Mouse (Mus musculus) hindbrain, embryonic 13.5 days (tissue): ENCODE measurements around the gene Glt28d2. TPM values are rescaled to one million over a fixed set of nuclear protein-coding genes. Genes with fewer than 3 reads are reported as not detected.
A peak's percentile ranks its signal among the peaks of the same experiment; 100 is the strongest.

ENCODE experiments used
- ATAC-seq: fragments of 200-750 bp; cut with Nextera tagmentation; 2 replicates; pipeline ENCODE4 v1.8.0; 2017; ENCODE audit warnings: moderate TSS enrichment; ENCODE audit not compliant: low FRiP score
- H3K27ac ChIP-seq: fragments of 300-500 bp; sonication (generic); 2 replicates; pipeline ENCODE4 v1.5.1; 2015; ENCODE audit warnings: inconsistent platforms, mild to moderate bottlenecking, moderate library complexity
- H3K27me3 ChIP-seq: fragments of 300-500 bp; sonication (generic); 2 replicates; pipeline ENCODE4 v1.6.1; 2015; ENCODE audit warnings: mild to moderate bottlenecking, inconsistent platforms
- H3K36me3 ChIP-seq: fragments of 300-500 bp; sonication (generic); 2 replicates; pipeline ENCODE4 v1.6.1; 2015; ENCODE audit warnings: mild to moderate bottlenecking, inconsistent platforms
- H3K4me1 ChIP-seq: fragments of 300-500 bp; sonication (generic); replicated peaks from 2 replicates; pipeline ENCODE4 v1.6.1; 2015; ENCODE audit warnings: inconsistent platforms
- H3K4me2 ChIP-seq: fragments of 300-500 bp; sonication (generic); 2 replicates; pipeline ENCODE4 v1.6.1; 2015; ENCODE audit warnings: inconsistent platforms, mild to moderate bottlenecking, moderate library complexity
- H3K4me3 ChIP-seq: fragments of 300-500 bp; sonication (generic); 2 replicates; pipeline ENCODE4 v1.5.1; 2015; ENCODE audit warnings: mild to moderate bottlenecking, inconsistent platforms
- H3K9ac ChIP-seq: fragments of 300-500 bp; sonication (generic); 2 replicates; pipeline ENCODE4 v1.6.1; 2015; ENCODE audit warnings: mild to moderate bottlenecking, inconsistent platforms
- H3K9me3 ChIP-seq: fragments of 300-500 bp; sonication (generic); 2 replicates; pipeline ENCODE4 v1.6.1; 2016; ENCODE audit warnings: inconsistent platforms
- whole genome bisulfite sequencing: fragments of 180-500 bp; shearing (Covaris S2); methylation state at CpG from one replicate; pipeline ENCODE4 v1.1.7; 2015; 5-methylcytosine and 5-hydroxymethylcytosine counted together
- polyA plus RNA-seq: library from polyadenylated mRNA; unstranded; fragments of >200 nt; fragmentation: Nextera tagmentation; extraction: Ambion mirVana; gene quantifications from 2 replicates; pipeline ENCODE4 v1.2.1, GENCODE M21; 2015

Gene Glt28d2
- polyA plus RNA-seq, 1 experiment from 2014 or later: 0.10 TPM

DNA sequence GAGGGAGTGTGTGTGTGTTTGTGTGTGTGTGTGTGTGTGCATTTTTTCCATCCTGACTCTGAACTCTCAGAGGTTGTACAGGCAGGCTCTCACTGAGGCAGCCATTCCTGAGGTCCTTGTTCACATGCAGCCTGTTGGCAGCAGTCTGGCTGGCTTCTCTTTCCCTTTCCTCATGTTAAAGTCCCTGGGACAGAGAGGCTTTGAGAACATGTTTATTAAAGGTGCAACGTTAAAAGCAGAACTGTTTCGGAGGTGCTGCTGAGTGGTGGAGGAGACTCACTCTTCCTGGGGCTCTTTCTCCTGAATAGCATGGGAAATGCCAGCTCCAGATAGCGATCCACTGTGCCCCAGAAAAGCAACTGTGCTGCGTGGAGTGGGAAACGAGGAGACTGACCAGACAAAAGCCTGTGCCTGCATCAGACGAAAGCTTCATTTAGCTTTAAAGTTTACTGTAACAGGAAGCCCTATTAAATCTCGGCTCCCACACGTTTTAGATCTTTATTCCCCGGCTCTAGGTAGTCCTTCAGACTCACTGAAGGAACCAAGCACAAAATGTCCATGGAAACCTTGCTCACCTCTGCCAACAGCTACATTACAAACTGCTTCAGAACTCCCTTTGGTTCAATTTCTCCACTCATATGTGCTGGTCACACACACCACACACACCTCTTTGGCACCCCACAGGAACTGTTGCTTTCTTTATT, 45.0 kb downstream of the Glt28d2 start:
- Histone ChIP-seq H3K4me1 (peaks cover 6% of the 10 kb centered on the region; the same call in 1 of the 2 replicates), H3K27ac (peak overlapping the region; percentile 44; the same call in 1 of the 2 replicates), H3K9ac (no peak overlapping the region), H3K4me2 (no peak overlapping the region), H3K4me3 (no peak overlapping the region), H3K36me3 (no peaks in the 10 kb centered on the region), H3K9me3 (no peaks in the 10 kb centered on the region), H3K27me3 (no peaks in the 10 kb centered on the region)
- 60% methylated on average over 9 of the region's 9 CpGs for WGBS
- no peak for ATAC-seq

- peaks cover 6% of the 10 kb centered on the region; the same call in 1 of the 2 replicates for H3K4me1 ChIP-seq
- H3K36me3 ChIP-seq: no peaks in the 10 kb centered on the region
- H3K9ac ChIP-seq: no peak overlapping the region; the same call in 1 of the 2 replicates
- ATAC-seq: no peak
- H3K27ac ChIP-seq: no peak overlapping the region; the same call in none of the 2 replicates
- H3K9me3 ChIP-seq: no peaks in the 10 kb centered on the region
- no peak overlapping the region for H3K4me2 ChIP-seq
- H3K27me3 ChIP-seq: no peaks in the 10 kb centered on the region
- no peak overlapping the region for H3K4me3 ChIP-seq
- WGBS: 38% methylated on average over 2 of the region's 2 CpGs
These were observed 45.7 kb downstream of the Glt28d2 start for GRCm38 (mm10) chr3:85841454-85842176.

DNA sequence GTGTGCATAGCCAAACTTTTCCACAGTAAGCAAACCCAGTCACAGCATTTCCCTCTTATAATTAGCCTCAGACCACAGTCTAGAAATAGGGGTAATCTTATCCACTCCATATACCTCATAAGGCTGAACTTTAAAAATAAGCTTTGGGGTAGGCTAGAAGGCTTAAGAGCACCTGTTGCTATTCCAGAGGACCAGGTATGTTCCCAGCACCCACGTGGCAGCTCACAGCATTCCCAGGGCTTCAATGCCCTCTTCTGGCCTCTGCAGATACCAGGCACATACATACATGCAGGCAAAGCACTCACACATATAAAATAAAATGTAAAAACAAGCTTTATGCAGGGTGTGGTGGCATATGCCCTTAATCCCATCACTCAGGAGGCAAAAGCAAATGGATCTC, 53.7 kb downstream of the Glt28d2 start:
- H3K27ac ChIP-seq: no peak overlapping the region

GRCm38 (mm10) chr3:85832490-85833155, 54.7 kb downstream of the Glt28d2 start:
- no peak for ATAC-seq
- H3K4me2 ChIP-seq: no peak overlapping the region
- H3K36me3 ChIP-seq: no peaks in the 10 kb centered on the region
- H3K27ac ChIP-seq: no peak overlapping the region
- no peaks in the 10 kb centered on the region for H3K27me3 ChIP-seq
- H3K4me1 ChIP-seq: peaks cover 8% of the 10 kb centered on the region
- no peak overlapping the region for H3K4me3 ChIP-seq
- H3K9ac ChIP-seq: no peak overlapping the region
- no peaks in the 10 kb centered on the region for H3K9me3 ChIP-seq
- WGBS: 40% methylated on average over 10 of the region's 10 CpGs

More for the DNA sequence above, 53.7 kb downstream of the Glt28d2 start:
- Histone ChIP-seq H3K36me3 (no peaks in the 10 kb centered on the region), H3K9me3 (no peaks in the 10 kb centered on the region), H3K4me2 (no peak overlapping the region), H3K4me3 (no peak overlapping the region), H3K27me3 (no peaks in the 10 kb centered on the region), H3K4me1 (peaks cover 8% of the 10 kb centered on the region), H3K9ac (no peak overlapping the region)
- 80% methylated on average over 1 of the region's 1 CpGs for WGBS
- no peak for ATAC-seq

GRCm38 (mm10) chr3:85831785-85832184, 55.5 kb downstream of the Glt28d2 start:
- WGBS: 87% methylated on average over 1 of the region's 1 CpGs
- H3K9ac ChIP-seq: no peak overlapping the region
- no peak overlapping the region for H3K4me3 ChIP-seq
- H3K4me1 ChIP-seq: peaks cover 8% of the 10 kb centered on the region
- H3K4me2 ChIP-seq: no peak overlapping the region
- H3K27ac ChIP-seq: no peak overlapping the region
- H3K27me3 ChIP-seq: no peaks in the 10 kb centered on the region
- H3K36me3 ChIP-seq: no peaks in the 10 kb centered on the region
- no peaks in the 10 kb centered on the region for H3K9me3 ChIP-seq
- no peak for ATAC-seq

- H3K36me3 ChIP-seq: no peaks in the 10 kb centered on the region
- H3K9ac ChIP-seq: no peak overlapping the region
- 68% methylated on average over 4 of the region's 4 CpGs for WGBS
- no peaks in the 10 kb centered on the region for H3K9me3 ChIP-seq
- H3K4me2 ChIP-seq: no peak overlapping the region
- no peak overlapping the region for H3K4me3 ChIP-seq
- H3K27ac ChIP-seq: no peak overlapping the region
- no peak for ATAC-seq
- no peaks in the 10 kb centered on the region for H3K27me3 ChIP-seq
- peaks cover 8% of the 10 kb centered on the region for H3K4me1 ChIP-seq
These were observed 58.3 kb downstream of the Glt28d2 start for GRCm38 (mm10) chr3:85829047-85829446.

GRCm38 (mm10) chr3:85827815-85828214, 59.5 kb downstream of the Glt28d2 start:
- no peak overlapping the region for H3K4me2 ChIP-seq
- H3K4me3 ChIP-seq: no peak overlapping the region
- H3K36me3 ChIP-seq: no peaks in the 10 kb centered on the region
- WGBS: 57% methylated on average over 6 of the region's 6 CpGs
- no peaks in the 10 kb centered on the region for H3K9me3 ChIP-seq
- no peak overlapping the region for H3K27ac ChIP-seq
- H3K4me1 ChIP-seq: peaks cover 7% of the 10 kb centered on the region
- no peaks in the 10 kb centered on the region for H3K27me3 ChIP-seq
- no peak overlapping the region for H3K9ac ChIP-seq
- ATAC-seq: no peak

- H3K4me3 ChIP-seq: no peak overlapping the region
- H3K9ac ChIP-seq: no peak overlapping the region
- no peaks in the 10 kb centered on the region for H3K9me3 ChIP-seq
- 76% methylated on average over 4 of the region's 4 CpGs for WGBS
- H3K4me1 ChIP-seq: peaks cover 1% of the 10 kb centered on the region; the same call in 1 of the 2 replicates
- no peak overlapping the region for H3K27ac ChIP-seq
- H3K4me2 ChIP-seq: no peak overlapping the region
- no peaks in the 10 kb centered on the region for H3K36me3 ChIP-seq
- ATAC-seq: no peak
- H3K27me3 ChIP-seq: no peaks in the 10 kb centered on the region
These were observed 60.0 kb downstream of the Glt28d2 start for GRCm38 (mm10) chr3:85827283-85827682.

- no peak overlapping the region for H3K4me2 ChIP-seq
- no peaks in the 10 kb centered on the region for H3K9me3 ChIP-seq
- H3K9ac ChIP-seq: no peak overlapping the region
- H3K27me3 ChIP-seq: no peaks in the 10 kb centered on the region
- ATAC-seq: no peak
- H3K4me3 ChIP-seq: no peak overlapping the region
- 61% methylated on average over 15 of the region's 15 CpGs for WGBS
- 0 out of 2 replicates have a peak overlapping the region, but pooled peaks have one; percentile 20 for H3K27ac ChIP-seq
- H3K4me1 ChIP-seq: no peaks in the 10 kb centered on the region
- H3K36me3 ChIP-seq: no peaks in the 10 kb centered on the region
These were observed 66.3 kb downstream of the Glt28d2 start for GRCm38 (mm10) chr3:85820839-85821548.
